31 mouse cellular contexts compared by ENCODE assay signal in the genomic region with DNA sequence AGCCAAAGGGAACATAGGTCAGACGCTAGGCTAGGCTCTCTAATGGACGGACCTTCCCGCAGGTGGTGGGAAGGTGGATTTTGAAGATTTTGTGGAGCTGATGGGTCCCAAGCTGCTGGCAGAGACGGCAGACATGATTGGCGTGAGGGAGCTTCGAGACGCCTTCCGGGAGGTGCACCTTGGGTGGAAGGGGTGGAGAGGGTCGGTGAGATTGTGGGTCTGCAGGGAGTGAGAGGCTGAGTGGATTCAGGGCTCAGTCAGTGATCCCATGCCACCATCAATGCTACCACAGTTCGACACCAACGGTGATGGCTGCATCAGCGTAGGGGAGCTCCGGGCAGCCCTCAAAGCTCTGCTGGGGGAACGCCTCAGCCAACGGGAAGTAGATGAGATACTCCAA. TPM values are rescaled to one million over a fixed set of nuclear protein-coding genes. Genes with fewer than 3 reads are reported as not detected.
"Had no signal": no experiment of that assay in that cellular context is flagged by ENCODE, and none has a peak within 500 bp of the region (broad histone marks: within the 10 kb centered on the region; RNA-seq: fewer than 3 reads in every experiment).

No protein-coding gene starts in this region.

- H3K27ac ChIP-seq: kidney, postnatal 0 days; layer of hippocampus, adult 2 months; limb, embryonic 10.5 days; limb, embryonic 13.5 days; liver, embryonic 12.5 days; liver, embryonic 15.5 days; lung, embryonic 15.5 days; midbrain, embryonic 10.5 days; midbrain, embryonic 13.5 days; neural tube, embryonic 13.5 days; stomach, embryonic 15.5 days had no signal

- DNase-seq: layer of hippocampus, adult 9-11 months; liver; lung, adult 18-20 months; lung, postnatal 10 days; lung, postnatal 36 days; retina, postnatal 1 day; right cerebral cortex, postnatal 25 days; spleen, adult 18-20 months; thymus, adult 2 months; thymus, postnatal 14 days; thymus, postnatal 4 days had no signal

- H3K9me3 ChIP-seq: limb, embryonic 10.5 days; limb, embryonic 13.5 days; liver, embryonic 12.5 days; liver, embryonic 15.5 days; lung, embryonic 15.5 days; megakaryocyte, embryonic 14.5 days; midbrain, embryonic 10.5 days; midbrain, embryonic 13.5 days; neural tube, embryonic 13.5 days; stomach, embryonic 15.5 days had no signal

- H3K4me1 ChIP-seq: limb, embryonic 13.5 days; lung, embryonic 15.5 days; midbrain, embryonic 13.5 days; neural tube, embryonic 13.5 days; stomach, embryonic 15.5 days had no signal

- H3K4me3 ChIP-seq: layer of hippocampus, adult 2 months; limb, embryonic 10.5 days; limb, embryonic 13.5 days; liver, embryonic 12.5 days; liver, embryonic 15.5 days; lung, embryonic 15.5 days; megakaryocyte, embryonic 14.5 days; midbrain, embryonic 10.5 days; midbrain, embryonic 13.5 days; myocyte; neural tube, embryonic 13.5 days; stomach, embryonic 15.5 days had no signal

- H3K36me3 ChIP-seq: limb, embryonic 10.5 days; limb, embryonic 13.5 days; liver, embryonic 12.5 days; liver, embryonic 15.5 days; lung, embryonic 15.5 days; midbrain, embryonic 10.5 days; midbrain, embryonic 13.5 days; neural tube, embryonic 13.5 days; stomach, embryonic 15.5 days had no signal

- H3K27me3 ChIP-seq: limb, embryonic 13.5 days; neural tube, embryonic 13.5 days; stomach, embryonic 15.5 days had no signal

RNA-seq across cellular contexts. Expression of gene Cabp2, which starts 4.8 kb away (rescaled TPM):
- total RNA-seq: layer of hippocampus, adult 2 months; layer of hippocampus, postnatal 25 days; left cerebral cortex, adult 18-20 months; left cerebral cortex, postnatal 25 days; monocyte, adult 5-6 weeks; neutrophil, adult 5-6 weeks had no signal
- polyA plus RNA-seq: large intestine, adult 2 months; limb, embryonic 10.5 days; limb, embryonic 13.5 days; lung, embryonic 15.5 days; midbrain, embryonic 10.5 days; midbrain, embryonic 13.5 days; midbrain, embryonic 16.5 days; myocyte; neural tube, embryonic 13.5 days had no signal

RNA-seq across cellular contexts. Expression of gene Gstp3, which starts 26.8 kb away (rescaled TPM):
- total RNA-seq: layer of hippocampus, adult 2 months; layer of hippocampus, postnatal 25 days; left cerebral cortex, adult 18-20 months; left cerebral cortex, postnatal 25 days had no signal
- polyA plus RNA-seq: kidney, postnatal 0 days; limb, embryonic 10.5 days; limb, embryonic 13.5 days; midbrain, embryonic 13.5 days; midbrain, embryonic 16.5 days; neural tube, embryonic 13.5 days had no signal
